21 mouse cellular contexts compared by ENCODE assay signal in the genomic region with DNA sequence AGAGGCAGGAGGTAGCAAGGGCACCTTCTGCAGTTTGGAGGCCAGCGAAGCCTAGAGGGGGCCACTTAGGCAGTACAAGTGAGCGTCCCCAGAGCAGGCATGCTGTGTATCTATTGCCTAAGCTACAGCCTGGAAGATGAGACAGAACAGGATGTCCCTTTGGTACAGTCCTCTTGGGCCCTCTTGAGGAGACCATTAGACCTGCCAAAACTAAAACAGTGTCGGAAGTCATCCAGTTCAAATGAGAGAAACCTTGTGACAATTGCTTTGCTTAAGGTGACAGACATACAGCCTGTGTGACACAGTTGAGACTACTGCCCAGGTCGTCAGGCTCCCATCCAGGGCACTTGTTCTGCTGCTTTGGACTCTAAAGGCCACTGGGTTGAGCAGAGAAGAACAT. TPM values are rescaled to one million over a fixed set of nuclear protein-coding genes. Genes with fewer than 3 reads are reported as not detected.
DNase-seq lines count a peak whose midpoint lies in the region; ATAC-seq and TF ChIP-seq lines count a peak whose summit lies in the region.
"Had no signal": no experiment of that assay in that cellular context is flagged by ENCODE, and none has a peak within 500 bp of the region (broad histone marks: within the 10 kb centered on the region; RNA-seq: fewer than 3 reads in every experiment).

No protein-coding gene starts in this region.

- peak overlapping the region; percentile 92 for H3K27ac ChIP-seq in layer of hippocampus, adult 2 months
- H3K27ac ChIP-seq in hindbrain, embryonic 14.5 days, result no peak overlapping the region
- H3K27ac ChIP-seq: embryonic facial prominence, embryonic 15.5 days; heart, embryonic 13.5 days; liver, embryonic 12.5 days; lung, embryonic 15.5 days; macrophage had no signal

- H3K4me3 ChIP-seq in layer of hippocampus, adult 2 months, result peak overlapping the region; percentile 30
- H3K4me3 ChIP-seq in hindbrain, embryonic 14.5 days (replicated peaks; ENCODE audit: low read length), result no peak overlapping the region

- H3K9ac ChIP-seq in hindbrain, embryonic 14.5 days, result no peak overlapping the region
- H3K9ac ChIP-seq: lung, embryonic 15.5 days had no signal

- no peaks in the 10 kb centered on the region for H3K36me3 ChIP-seq in hindbrain, embryonic 14.5 days (replicated peaks; ENCODE audit: control insufficient read depth, insufficient read depth)
- H3K36me3 ChIP-seq: embryonic facial prominence, embryonic 15.5 days; forebrain, embryonic 10.5 days; G1E; heart, embryonic 13.5 days; liver, embryonic 12.5 days; lung, embryonic 15.5 days had no signal

- H3K9me3 ChIP-seq in hindbrain, embryonic 14.5 days (ENCODE audit: control insufficient read depth, low read length), result no peaks in the 10 kb centered on the region
- H3K9me3 ChIP-seq: embryonic facial prominence, embryonic 15.5 days; forebrain, embryonic 10.5 days; G1E; heart, embryonic 13.5 days; liver, embryonic 12.5 days; lung, embryonic 15.5 days had no signal

- H3K4me1 ChIP-seq in hindbrain, embryonic 14.5 days (replicated peaks; ENCODE audit: control insufficient read depth, insufficient read depth, low read length), result peaks cover 10% of the 10 kb centered on the region; the same call in 1 of the 2 replicates

- TF ChIP-seq CTCF in layer of hippocampus, adult 2 months (conservative IDR thresholded peaks at IDR 0.05), result peak; percentile 20; the same call in 1 of the 2 replicates

- no peak for ATAC-seq in hindbrain, embryonic 14.5 days (ENCODE audit: low FRiP score)
- ATAC-seq in megakaryocyte, adult 5-6 weeks (ENCODE audit: poor library complexity, severe bottlenecking), result no peak
- ATAC-seq: liver, embryonic 12.5 days had no signal

- 60% methylated on average over 4 of the region's 4 CpGs for WGBS in hindbrain, embryonic 14.5 days

- H3K27me3 ChIP-seq in hindbrain, embryonic 14.5 days (ENCODE audit: control insufficient read depth, insufficient read depth, low read length), result 0 out of 2 replicates have a peak, but pooled peaks cover 4% of the 10 kb centered on the region

- H3K4me2 ChIP-seq in hindbrain, embryonic 14.5 days (replicated peaks), result peak overlapping the region; percentile 7; the same call in 1 of the 2 replicates

- DNase-seq in layer of hippocampus, adult 2 months (ENCODE audit: low spot score in 2 of 2), result no peak
- no peak for DNase-seq in layer of hippocampus, postnatal 36 days
- peak; percentile 21 for DNase-seq in retina, embryonic 14.5 days (ENCODE audit: low spot score)
- DNase-seq in retina, postnatal 1 day, result no peak
- no peak for DNase-seq in hindbrain, embryonic 14.5 days (ENCODE audit: low spot score)
- no peak for DNase-seq in thymus, postnatal 14 days
- DNase-seq: kidney, adult 2 months; kidney, postnatal 4 days; thymus, adult 18-20 months had no signal

RNA-seq across cellular contexts. Expression of a gene that starts 5.2 kb away (rescaled TPM):
- 1 to 10 TPM; 2.2 to 3.6 TPM for total RNA-seq in layer of hippocampus, adult 2 months (2021)
- total RNA-seq in layer of hippocampus, postnatal 36 days (2021), result 1 to 10 TPM; 1.6 to 5.6 TPM
- 0.10 and 0.17 TPM in 2 replicates for polyA plus RNA-seq in hindbrain, embryonic 14.5 days (2014; fragmentation: Nextera tagmentation; extraction: Ambion mirVana)
- not detected in 2 replicates for total RNA-seq in megakaryocyte, adult 5-6 weeks (2015)
- total RNA-seq in megakaryocyte, adult 5-6 weeks (2017), result not detected in 2 replicates
- total RNA-seq: adrenal gland, postnatal 4 days; gastrocnemius, postnatal 4 days; hematopoietic stem cell, adult 5-6 weeks had no signal
- polyA plus RNA-seq: embryonic facial prominence, embryonic 15.5 days; forebrain, embryonic 10.5 days; G1E; heart, embryonic 13.5 days; kidney, adult 2 months; liver, embryonic 12.5 days; lung, embryonic 15.5 days; macrophage; small intestine, adult 2 months had no signal

RNA-seq across cellular contexts. Expression of a gene that starts 9.4 kb away (rescaled TPM):
- 100 to 1,000 TPM; 723 to 730 TPM for total RNA-seq in layer of hippocampus, adult 2 months (2021)
- 100 to 1,000 TPM; 696 to 698 TPM for total RNA-seq in layer of hippocampus, postnatal 36 days (2021)
- polyA plus RNA-seq in hindbrain, embryonic 14.5 days (2014; fragmentation: Nextera tagmentation; extraction: Ambion mirVana), result 3.2 and 4.2 TPM in 2 replicates
- total RNA-seq in megakaryocyte, adult 5-6 weeks (2015), result not detected in 2 replicates
- total RNA-seq in megakaryocyte, adult 5-6 weeks (2017), result not detected in 2 replicates
- total RNA-seq: gastrocnemius, postnatal 4 days; hematopoietic stem cell, adult 5-6 weeks had no signal
- polyA plus RNA-seq: liver, embryonic 12.5 days; macrophage; small intestine, adult 2 months had no signal

RNA-seq across cellular contexts. Expression of a gene that starts 20.5 kb away (rescaled TPM):
- total RNA-seq in layer of hippocampus, adult 2 months (2021), result 10 to 100 TPM; 45.0 to 47.6 TPM
- total RNA-seq in layer of hippocampus, postnatal 36 days (2021), result 10 to 100 TPM; 42.6 to 45.8 TPM
- polyA plus RNA-seq in hindbrain, embryonic 14.5 days (2014; fragmentation: Nextera tagmentation; extraction: Ambion mirVana), result 17.5 and 19.2 TPM in 2 replicates
- 11.7 and 16.0 TPM in 2 replicates for total RNA-seq in megakaryocyte, adult 5-6 weeks (2015)
- 26.3 and 30.3 TPM in 2 replicates for total RNA-seq in megakaryocyte, adult 5-6 weeks (2017)

RNA-seq across cellular contexts. Expression of a gene that starts 29.2 kb away (rescaled TPM):
- total RNA-seq in layer of hippocampus, adult 2 months (2021), result 10 to 100 TPM; 57.9 to 64.4 TPM
- total RNA-seq in layer of hippocampus, postnatal 36 days (2021), result 10 to 100 TPM; 59.2 to 60.3 TPM
- 30.0 and 31.1 TPM in 2 replicates for polyA plus RNA-seq in hindbrain, embryonic 14.5 days (2014; fragmentation: Nextera tagmentation; extraction: Ambion mirVana)
- total RNA-seq in megakaryocyte, adult 5-6 weeks (2015), result 0.16 and 1.5 TPM in 2 replicates
- 0.15 TPM in 1 of 2 replicates, not detected in the other for total RNA-seq in megakaryocyte, adult 5-6 weeks (2017)

RNA-seq across cellular contexts. Expression of a gene that starts 40.2 kb away (rescaled TPM):
- total RNA-seq in layer of hippocampus, adult 2 months (2021), result 10 to 100 TPM; 84.2 to 87.6 TPM
- total RNA-seq in layer of hippocampus, postnatal 36 days (2021), result 10 to 100 TPM; 82.5 to 83.2 TPM
- polyA plus RNA-seq in hindbrain, embryonic 14.5 days (2014; fragmentation: Nextera tagmentation; extraction: Ambion mirVana), result 107 and 112 TPM in 2 replicates
- 41.6 and 47.3 TPM in 2 replicates for total RNA-seq in megakaryocyte, adult 5-6 weeks (2015)
- total RNA-seq in megakaryocyte, adult 5-6 weeks (2017), result 43.5 and 107 TPM in 2 replicates

Comparison
In these comparisons a context has a peak if more than half of its experiments do, and no peak if none do; other contexts are left out.
1. RNA of a gene that starts 9.4 kb away (total RNA-seq): 723 to 730 TPM in layer of hippocampus, adult 2 months and 696 to 698 TPM in layer of hippocampus, postnatal 36 days; not detected in megakaryocyte, adult 5-6 weeks; every median in the first group is over 100 times any median in the second.